In genomic region chr9:70842300-70842941, GRCm38 (mm10) we compare ENCODE assay signal across 8 mouse cellular contexts.
DNase-seq lines count a peak whose midpoint lies in the region; ATAC-seq and TF ChIP-seq lines count a peak whose summit lies in the region.

No protein-coding gene starts in this region.

- H3K9me3 ChIP-seq in heart, postnatal 0 days (replicated peaks; ENCODE audit: control insufficient read depth, low read length) = no peaks in the 10 kb centered on the region
- no peaks in the 10 kb centered on the region for H3K9me3 ChIP-seq in lung, postnatal 0 days (ENCODE audit: low read length)
- H3K9me3 ChIP-seq in hindbrain, embryonic 13.5 days = no peaks in the 10 kb centered on the region

- no peak overlapping the region for H3K4me3 ChIP-seq in heart, postnatal 0 days (ENCODE audit: low read depth, low read length)
- no peak overlapping the region for H3K4me3 ChIP-seq in lung, postnatal 0 days (ENCODE audit: low read depth, low read length)
- H3K4me3 ChIP-seq in hindbrain, embryonic 13.5 days = no peak overlapping the region

- TF ChIP-seq CTCF in heart, postnatal 0 days (IDR thresholded peaks at IDR 0.05; ENCODE audit: low read depth) = no peak
- no peak for TF ChIP-seq CTCF in lung, postnatal 0 days (IDR thresholded peaks at IDR 0.05)

- H3K4me1 ChIP-seq in heart, postnatal 0 days (ENCODE audit: control insufficient read depth, insufficient read depth) = peaks cover 22% of the 10 kb centered on the region
- H3K4me1 ChIP-seq in lung, postnatal 0 days (ENCODE audit: insufficient read depth, low read depth, low read length) = peaks cover 19% of the 10 kb centered on the region
- 0 out of 2 replicates have a peak, but pooled peaks cover 3% of the 10 kb centered on the region for H3K4me1 ChIP-seq in hindbrain, embryonic 13.5 days (replicated peaks)

- 48% methylated on average over 5 of the region's 6 CpGs for WGBS in heart, postnatal 0 days
- 33% methylated on average over 5 of the region's 6 CpGs for WGBS in lung, postnatal 0 days
- 82% methylated on average over 4 of the region's 6 CpGs for WGBS in hindbrain, embryonic 13.5 days

- ATAC-seq in heart, postnatal 0 days (ENCODE audit: insufficient read depth, low read depth) = peak; percentile 43; the same call in 1 of the 2 replicates
- ATAC-seq in lung, postnatal 0 days = peak; percentile 90
- ATAC-seq in hindbrain, embryonic 13.5 days (ENCODE audit: low FRiP score) = no peak

- H3K27me3 ChIP-seq in heart, postnatal 0 days (ENCODE audit: control insufficient read depth, insufficient read depth, low read length) = no peaks in the 10 kb centered on the region
- H3K27me3 ChIP-seq in lung, postnatal 0 days (replicated peaks; ENCODE audit: insufficient read depth, low read length) = no peaks in the 10 kb centered on the region
- H3K27me3 ChIP-seq in hindbrain, embryonic 13.5 days = no peaks in the 10 kb centered on the region

- H3K4me2 ChIP-seq in heart, postnatal 0 days (ENCODE audit: low read depth, low read length) = no peak overlapping the region
- H3K4me2 ChIP-seq in lung, postnatal 0 days (replicated peaks; ENCODE audit: low read depth, low read length) = no peak overlapping the region
- no peak overlapping the region for H3K4me2 ChIP-seq in hindbrain, embryonic 13.5 days

- TF ChIP-seq EP300 in heart, postnatal 0 days (IDR thresholded peaks at IDR 0.05; ENCODE audit: low read depth) = no peak
- TF ChIP-seq EP300 in lung, postnatal 0 days (IDR thresholded peaks at IDR 0.05) = peak; percentile 93

- H3K9ac ChIP-seq in heart, postnatal 0 days (replicated peaks; ENCODE audit: low read depth, low read length) = no peak overlapping the region
- no peak overlapping the region for H3K9ac ChIP-seq in lung, postnatal 0 days (replicated peaks; ENCODE audit: low read depth)
- H3K9ac ChIP-seq in hindbrain, embryonic 13.5 days = no peak overlapping the region

- DNase-seq in 416B (ENCODE audit: low read depth) (peak; percentile 98), MN1 (ENCODE audit: low spot score) (peak; percentile 61)
- DNase-seq in heart, postnatal 0 days (ENCODE audit: low spot score) = peak; percentile 46
- peak; percentile 93 for DNase-seq in lung, postnatal 0 days (ENCODE audit: low spot score)
- no peak for DNase-seq in ovary, adult 18-20 months (ENCODE audit: low spot score)
- DNase-seq in gastrocnemius, postnatal 10 days = no peak
- no peak for DNase-seq in spleen, postnatal 4 days (ENCODE audit: low spot score in 2 of 2)

- no peaks in the 10 kb centered on the region for H3K36me3 ChIP-seq in heart, postnatal 0 days (replicated peaks; ENCODE audit: control insufficient read depth, insufficient read depth, low read length)
- H3K36me3 ChIP-seq in lung, postnatal 0 days (ENCODE audit: insufficient read depth, low read length) = no peaks in the 10 kb centered on the region
- H3K36me3 ChIP-seq in hindbrain, embryonic 13.5 days = no peaks in the 10 kb centered on the region

- peak overlapping the region; percentile 63 for H3K27ac ChIP-seq in heart, postnatal 0 days (ENCODE audit: low read depth)
- H3K27ac ChIP-seq in lung, postnatal 0 days (ENCODE audit: low read length) = peak overlapping the region; percentile 79
- no peak overlapping the region for H3K27ac ChIP-seq in hindbrain, embryonic 13.5 days

Comparison
In these comparisons a context has a peak if more than half of its experiments do, and no peak if none do; other contexts are left out.
1. DNase-seq: peak in 416B (single experiment), MN1 (single experiment), heart, postnatal 0 days (single experiment) and lung, postnatal 0 days (single experiment); none in ovary, adult 18-20 months (single experiment), gastrocnemius, postnatal 10 days (single experiment) and spleen, postnatal 4 days (0 of 2).